Comparison of ENCODE assay signal across 8 mouse cellular contexts in the genomic region with DNA sequence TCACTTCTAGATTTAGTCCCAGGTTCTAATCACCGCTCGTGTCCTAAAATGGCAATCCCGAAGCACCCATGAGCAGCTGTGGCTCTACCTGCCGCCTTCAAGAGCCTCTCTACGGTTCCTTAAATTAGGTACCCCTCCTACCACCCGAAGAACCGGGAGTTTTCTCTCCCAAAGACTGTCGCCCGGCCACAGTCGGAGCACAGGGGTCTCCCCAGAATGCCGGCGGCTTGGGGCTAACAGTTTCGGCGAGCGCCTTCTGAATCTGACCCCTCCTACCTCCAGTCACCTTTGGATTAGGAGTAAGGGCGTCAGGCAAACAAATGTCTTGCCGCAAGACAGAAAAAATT. TPM values are rescaled to one million over a fixed set of nuclear protein-coding genes. Genes with fewer than 3 reads are reported as not detected.
A peak's percentile ranks its signal among the peaks of the same experiment; 100 is the strongest.
DNase-seq lines count a peak whose midpoint lies in the region; ATAC-seq and TF ChIP-seq lines count a peak whose summit lies in the region.

No protein-coding gene starts in this region.

- peaks cover 34% of the 10 kb centered on the region for H3K79me3 ChIP-seq in C2C12 (ENCODE audit: low read depth)

- WGBS in forebrain, embryonic 12.5 days: 3% methylated on average over 17 of the region's 17 CpGs
- WGBS in liver, embryonic 14.5 days (ENCODE audit: insufficient replicate concordance): 6% methylated on average over 17 of the region's 17 CpGs

- no peak for TF ChIP-seq CTCF in gastrocnemius, adult 2 months (IDR thresholded peaks at IDR 0.05)
- no peak for TF ChIP-seq CTCF in C2C12 (IDR thresholded peaks at IDR 0.05; ENCODE audit: control insufficient read depth, insufficient read depth, insufficient read length)
- TF ChIP-seq CTCF in liver, embryonic 14.5 days (IDR thresholded peaks at IDR 0.05; ENCODE audit: low read depth): no peak

- H3K36me3 ChIP-seq in C2C12 (ENCODE audit: control insufficient read depth, insufficient read depth): peaks cover 33% of the 10 kb centered on the region
- H3K36me3 ChIP-seq in forebrain, embryonic 12.5 days (replicated peaks): peaks cover 39% of the 10 kb centered on the region
- peaks cover 32% of the 10 kb centered on the region for H3K36me3 ChIP-seq in liver, embryonic 14.5 days (replicated peaks; ENCODE audit: control insufficient read depth, insufficient read depth, low read depth)

- peak overlapping the region; percentile 98 for H3K27ac ChIP-seq in gastrocnemius, adult 2 months
- H3K27ac ChIP-seq in forebrain, embryonic 12.5 days: 0 out of 2 replicates have a peak overlapping the region, but pooled peaks have one; percentile 14
- peak overlapping the region; percentile 39; the same call in 1 of the 2 replicates for H3K27ac ChIP-seq in liver, embryonic 14.5 days

- peak; percentile 62; the same call in 1 of the 2 replicates for ATAC-seq in forebrain, embryonic 12.5 days (ENCODE audit: low FRiP score)
- ATAC-seq in liver, embryonic 14.5 days (ENCODE audit: insufficient read depth): peak; percentile 22

- peaks cover 44% of the 10 kb centered on the region for H3K79me2 ChIP-seq in C2C12 (ENCODE audit: control insufficient read depth, insufficient read depth)

- peak overlapping the region; percentile 94 for H3K4me3 ChIP-seq in gastrocnemius, adult 2 months
- H3K4me3 ChIP-seq in C2C12 (ENCODE audit: insufficient read depth, poor library complexity, severe bottlenecking): peak overlapping the region; percentile 96
- H3K4me3 ChIP-seq in forebrain, embryonic 12.5 days (replicated peaks): peak overlapping the region; percentile 89
- peak overlapping the region; percentile 86 to 99 for H3K4me3 ChIP-seq in liver, embryonic 14.5 days (ENCODE audit: insufficient read depth in 1 of 2, low read depth in 2 of 2, low read length in 2 of 2)

- peak; percentile 24 for DNase-seq in gastrocnemius, adult 2 months
- no peak for DNase-seq in gastrocnemius, adult 8-10 months (ENCODE audit: low spot score in 2 of 2)
- DNase-seq in liver, embryonic 14.5 days (ENCODE audit: low read depth in 3 of 3, low spot score in 3 of 3): no peak
- DNase-seq in adrenal gland, postnatal 10 days: no peak
- DNase-seq in Muller cell, postnatal 12 days (ENCODE audit: inconsistent ontology term): no peak
- DNase-seq in kidney, adult 18-20 months: no peak

- no peak for TF ChIP-seq EP300 in liver, embryonic 14.5 days (IDR thresholded peaks at IDR 0.05; ENCODE audit: low read depth)

- H3K9me3 ChIP-seq in forebrain, embryonic 12.5 days: no peaks in the 10 kb centered on the region
- H3K9me3 ChIP-seq in liver, embryonic 14.5 days (ENCODE audit: control insufficient read depth, low read length): no peaks in the 10 kb centered on the region

- H3K4me2 ChIP-seq in forebrain, embryonic 12.5 days: peak overlapping the region; percentile 88
- peak overlapping the region; percentile 92 for H3K4me2 ChIP-seq in liver, embryonic 14.5 days (ENCODE audit: low read depth)

- H3K4me1 ChIP-seq in forebrain, embryonic 12.5 days: peaks cover 14% of the 10 kb centered on the region
- H3K4me1 ChIP-seq in liver, embryonic 14.5 days (replicated peaks; ENCODE audit: control insufficient read depth in 2 of 2, insufficient read depth in 2 of 2, low read length in 1 of 2): peaks cover 10% of the 10 kb centered on the region in 2 experiments; a peak in 3 of 4 replicates

- intact Hi-C loops in gastrocnemius, adult 2 months (cut with DNase I): loop anchor here (2.0 kb wide), 1 partner anchor 69 kb away; a partner anchor contains a TSS

- H3K9ac ChIP-seq in forebrain, embryonic 12.5 days: peak overlapping the region; percentile 72
- peak overlapping the region; percentile 94 for H3K9ac ChIP-seq in liver, embryonic 14.5 days (replicated peaks)

- H3K27me3 ChIP-seq in C2C12 (ENCODE audit: control insufficient read depth, insufficient read depth, insufficient read length): no peaks in the 10 kb centered on the region
- no peaks in the 10 kb centered on the region for H3K27me3 ChIP-seq in forebrain, embryonic 12.5 days
- no peaks in the 10 kb centered on the region for H3K27me3 ChIP-seq in liver, embryonic 14.5 days (ENCODE audit: control insufficient read depth, insufficient read depth, low read length)

- H3ac ChIP-seq in C2C12 (ENCODE audit: control insufficient read depth, insufficient read length, low read depth): peak overlapping the region; percentile 59

TF ChIP-seq in C2C12, 6 proteins besides CTCF, POLR2A, EP300 and RAD21:
- TF ChIP-seq USF1 (IDR thresholded peaks at IDR 0.05; ENCODE audit: low read depth): no peak
- TF ChIP-seq MYOG (IDR thresholded peaks at IDR 0.05; ENCODE audit: control insufficient read depth, extremely low read depth, insufficient read length): no peak
- TF ChIP-seq MAX (IDR thresholded peaks at IDR 0.05): no peak
- no peak for TF ChIP-seq MYOD1 (IDR thresholded peaks at IDR 0.05; ENCODE audit: control insufficient read depth, insufficient read length, low read depth)
- no peak for TF ChIP-seq CEBPB (IDR thresholded peaks at IDR 0.05; ENCODE audit: low read depth)
- no peak for TF ChIP-seq FOSL1 (IDR thresholded peaks at IDR 0.05; ENCODE audit: insufficient read depth, low read length, poor library complexity, severe bottlenecking)
TF ChIP-seq in C2C12: peak in this region for 0.

RNA-seq across cellular contexts. Expression of a gene that starts 0.3 kb away (rescaled TPM):
- 10 to 100 TPM; 46.6 to 55.9 TPM for total RNA-seq in gastrocnemius, adult 2 months (2021)
- total RNA-seq in gastrocnemius, adult 8-10 months (2022): 10 to 100 TPM; 46.9 to 53.4 (median 49.4) TPM
- 47.1 TPM for polyA plus RNA-seq in C2C12 (2012; fragmentation: generic; extraction: Trizol)
- polyA plus RNA-seq in forebrain, embryonic 12.5 days (2016; fragmentation: Nextera tagmentation; extraction: Ambion mirVana): 63.5 and 64.3 TPM in 2 replicates
- 23.7 and 32.3 TPM in 2 replicates for polyA plus RNA-seq in liver, embryonic 14.5 days (2012; rRNA removed)
- polyA plus RNA-seq in liver, embryonic 14.5 days (2014; fragmentation: Nextera tagmentation; extraction: Ambion mirVana): 44.8 and 45.5 TPM in 2 replicates
- total RNA-seq in adrenal gland, postnatal 10 days (2021): 100 to 1,000 TPM; 128 to 131 TPM

RNA-seq across cellular contexts. Expression of a gene that starts 22.8 kb away (rescaled TPM):
- total RNA-seq in gastrocnemius, adult 2 months (2021): 10 to 100 TPM; 21.2 to 21.8 TPM
- total RNA-seq in gastrocnemius, adult 8-10 months (2022): 10 to 100 TPM; 21.7 to 26.1 (median 25.5) TPM
- polyA plus RNA-seq in C2C12 (2012; fragmentation: generic; extraction: Trizol): 19.5 TPM
- 31.8 and 32.6 TPM in 2 replicates for polyA plus RNA-seq in forebrain, embryonic 12.5 days (2016; fragmentation: Nextera tagmentation; extraction: Ambion mirVana)
- polyA plus RNA-seq in liver, embryonic 14.5 days (2012; rRNA removed): 9.7 and 15.3 TPM in 2 replicates
- polyA plus RNA-seq in liver, embryonic 14.5 days (2014; fragmentation: Nextera tagmentation; extraction: Ambion mirVana): 29.2 and 32.6 TPM in 2 replicates
- total RNA-seq in adrenal gland, postnatal 10 days (2021): 10 to 100 TPM; 22.4 to 27.0 TPM

RNA-seq across cellular contexts. Expression of a gene that starts 23.1 kb away (rescaled TPM):
- total RNA-seq in gastrocnemius, adult 2 months (2021): 100 to 1,000 TPM; 129 to 139 TPM
- total RNA-seq in gastrocnemius, adult 8-10 months (2022): 100 to 1,000 TPM; 150 to 159 (median 158) TPM
- 115 TPM for polyA plus RNA-seq in C2C12 (2012; fragmentation: generic; extraction: Trizol)
- polyA plus RNA-seq in forebrain, embryonic 12.5 days (2016; fragmentation: Nextera tagmentation; extraction: Ambion mirVana): 346 and 374 TPM in 2 replicates
- 51.6 and 78.7 TPM in 2 replicates for polyA plus RNA-seq in liver, embryonic 14.5 days (2012; rRNA removed)
- polyA plus RNA-seq in liver, embryonic 14.5 days (2014; fragmentation: Nextera tagmentation; extraction: Ambion mirVana): 172 and 185 TPM in 2 replicates
- 100 to 1,000 TPM; 193 to 202 TPM for total RNA-seq in adrenal gland, postnatal 10 days (2021)

RNA-seq across cellular contexts. Expression of a gene that starts 29.7 kb away (rescaled TPM):
- total RNA-seq in gastrocnemius, adult 2 months (2021): not detected
- total RNA-seq in gastrocnemius, adult 8-10 months (2022): not detected
- polyA plus RNA-seq in C2C12 (2012; fragmentation: generic; extraction: Trizol): not detected
- polyA plus RNA-seq in forebrain, embryonic 12.5 days (2016; fragmentation: Nextera tagmentation; extraction: Ambion mirVana): not detected in 2 replicates
- 0.38 and 0.40 TPM in 2 replicates for polyA plus RNA-seq in liver, embryonic 14.5 days (2012; rRNA removed)
- polyA plus RNA-seq in liver, embryonic 14.5 days (2014; fragmentation: Nextera tagmentation; extraction: Ambion mirVana): not detected in 2 replicates
- total RNA-seq in adrenal gland, postnatal 10 days (2021): under 1 TPM in 1 of 2 experiments, not detected in 1; 0.73 TPM

RNA-seq across cellular contexts. Expression of a gene that starts 41.6 kb away (rescaled TPM):
- total RNA-seq in gastrocnemius, adult 2 months (2021): not detected
- total RNA-seq in gastrocnemius, adult 8-10 months (2022): not detected
- not detected for polyA plus RNA-seq in C2C12 (2012; fragmentation: generic; extraction: Trizol)
- 0.33 and 0.42 TPM in 2 replicates for polyA plus RNA-seq in forebrain, embryonic 12.5 days (2016; fragmentation: Nextera tagmentation; extraction: Ambion mirVana)
- polyA plus RNA-seq in liver, embryonic 14.5 days (2012; rRNA removed): 0.18 and 0.24 TPM in 2 replicates
- polyA plus RNA-seq in liver, embryonic 14.5 days (2014; fragmentation: Nextera tagmentation; extraction: Ambion mirVana): 0.33 and 0.43 TPM in 2 replicates
- not detected for total RNA-seq in adrenal gland, postnatal 10 days (2021)

Comparison
In these comparisons a context has a peak if more than half of its experiments do, and no peak if none do; other contexts are left out.
1. H3K27ac ChIP-seq: peak in every context shown above with its lines; median percentile 98 in gastrocnemius, adult 2 months; 39 in liver, embryonic 14.5 days; 14 in forebrain, embryonic 12.5 days.